Mouse (Mus musculus) forebrain, embryonic 15.5 days (tissue): ENCODE results near the gene Trim26. TPM values are rescaled to one million over a fixed set of nuclear protein-coding genes. Genes with fewer than 3 reads are reported as not detected.
"Not testable (repeated sequence)": the region's sequence is repeated elsewhere in the genome, so short reads cannot be mapped to it uniquely, and the experiment has no call there.

ENCODE experiments used
- ATAC-seq: fragments of 200-750 bp; cut with Nextera tagmentation; replicated peaks from 2 replicates; pipeline ENCODE4 v1.8.0; 2017; ENCODE audit warnings: mild to moderate bottlenecking, moderate TSS enrichment, moderate library complexity
- H3K27ac ChIP-seq: fragments of 300-500 bp; sonication (generic); replicated peaks from 2 replicates; pipeline ENCODE4 v1.5.1; 2015; ENCODE audit warnings: mild to moderate bottlenecking, inconsistent platforms
- H3K27me3 ChIP-seq: fragments of 300-500 bp; sonication (generic); 2 replicates; pipeline ENCODE4 v1.6.1; 2015; ENCODE audit warnings: inconsistent platforms
- H3K36me3 ChIP-seq: fragments of 300-500 bp; sonication (generic); 2 replicates; pipeline ENCODE4 v1.6.1; 2015; ENCODE audit warnings: mild to moderate bottlenecking, inconsistent platforms
- H3K4me1 ChIP-seq: fragments of 300-500 bp; sonication (generic); 2 replicates; pipeline ENCODE4 v1.6.1; 2015; ENCODE audit warnings: inconsistent platforms
- H3K4me2 ChIP-seq: fragments of 300-500 bp; sonication (generic); replicated peaks from 2 replicates; pipeline ENCODE4 v1.6.1; 2015; ENCODE audit warnings: mild to moderate bottlenecking, inconsistent platforms
- H3K4me3 ChIP-seq: fragments of 300-500 bp; sonication (generic); 2 replicates; pipeline ENCODE4 v1.5.1; 2015; ENCODE audit warnings: mild to moderate bottlenecking, inconsistent platforms
- H3K9ac ChIP-seq: fragments of 300-500 bp; sonication (generic); replicated peaks from 2 replicates; pipeline ENCODE4 v1.6.1; 2015; ENCODE audit warnings: mild to moderate bottlenecking, inconsistent platforms
- H3K9me3 ChIP-seq: fragments of 300-500 bp; sonication (generic); 2 replicates; pipeline ENCODE4 v1.6.1; 2016; ENCODE audit warnings: inconsistent platforms
- WGBS: fragments of 180-500 bp; shearing (Covaris S2); methylation state at CpG from one replicate; pipeline ENCODE4 v1.1.7; 2015; ENCODE audit warnings: mixed read lengths; 5-methylcytosine and 5-hydroxymethylcytosine counted together
- polyA plus RNA-seq: library from polyadenylated mRNA; unstranded; fragments of >200 nt; fragmentation: Nextera tagmentation; extraction: Ambion mirVana; gene quantifications from 2 replicates; pipeline ENCODE4 v1.2.1, GENCODE M21; 2015

Trim26 gene
- polyA plus RNA-seq, 1 experiment from 2014 or later: 34.2 TPM

- H3K4me2 ChIP-seq, ATAC-seq, H3K36me3 ChIP-seq, H3K9ac ChIP-seq, H3K27me3 ChIP-seq, H3K9me3 ChIP-seq, H3K27ac ChIP-seq, H3K4me3 ChIP-seq, H3K4me1 ChIP-seq: not testable (repeated sequence)
- WGBS: 96% methylated on average over 1 of the region's 1 CpGs
Observed at GRCm38 (mm10) chr17:36891496-36891895, 54.6 kb downstream of the Trim26 start.

GRCm38 (mm10) chr17:36892362-36892761 lies 55.4 kb downstream of the Trim26 start:
- Histone ChIP-seq H3K27ac (no peak overlapping the region), H3K9ac (no peak overlapping the region), H3K4me2 (no peak overlapping the region), H3K27me3 (no peaks in the 10 kb centered on the region; the same call in 1 of the 2 replicates), H3K4me1 (no peaks in the 10 kb centered on the region), H3K36me3 (no peaks in the 10 kb centered on the region), H3K9me3 (no peaks in the 10 kb centered on the region), H3K4me3 (no peak overlapping the region)
- WGBS: 12% methylated on average over 2 of the region's 2 CpGs
- ATAC-seq: 0 out of 2 replicates have a peak, but pooled peaks have one; percentile 41

- no peak overlapping the region for H3K27ac ChIP-seq
- no peaks in the 10 kb centered on the region; the same call in 1 of the 2 replicates for H3K27me3 ChIP-seq
- no peak overlapping the region for H3K4me2 ChIP-seq
- 82% methylated on average over 5 of the region's 5 CpGs for whole genome bisulfite sequencing
- H3K9ac ChIP-seq: no peak overlapping the region
- no peak overlapping the region for H3K4me3 ChIP-seq
- H3K9me3 ChIP-seq: no peaks in the 10 kb centered on the region
- no peak for ATAC-seq
- no peaks in the 10 kb centered on the region for H3K36me3 ChIP-seq
- no peaks in the 10 kb centered on the region for H3K4me1 ChIP-seq
Observed at GRCm38 (mm10) chr17:36893387-36893786, 56.5 kb downstream of the Trim26 start.

GRCm38 (mm10) chr17:36896583-36896982 lies 59.6 kb downstream of the Trim26 start:
- 100% methylated on average over 1 of the region's 1 CpGs for WGBS
- Histone ChIP-seq H3K27ac (no peak overlapping the region), H3K4me2 (no peak overlapping the region)

GRCm38 (mm10) chr17:36897065-36897464 lies 60.1 kb downstream of the Trim26 start:
- Histone ChIP-seq H3K9ac (no peak overlapping the region), H3K4me1 (no peaks in the 10 kb centered on the region), H3K4me2 (no peak overlapping the region), H3K27me3 (no peaks in the 10 kb centered on the region), H3K4me3 (no peak overlapping the region), H3K27ac (no peak overlapping the region), H3K9me3 (no peaks in the 10 kb centered on the region), H3K36me3 (no peaks in the 10 kb centered on the region)
- ATAC-seq: no peak

More at GRCm38 (mm10) chr17:36896583-36896982, 59.6 kb downstream of the Trim26 start:
- no peaks in the 10 kb centered on the region for H3K4me1 ChIP-seq
- H3K36me3 ChIP-seq: no peaks in the 10 kb centered on the region
- no peaks in the 10 kb centered on the region for H3K9me3 ChIP-seq
- ATAC-seq: no peak
- no peak overlapping the region for H3K4me3 ChIP-seq
- no peak overlapping the region for H3K9ac ChIP-seq
- no peaks in the 10 kb centered on the region for H3K27me3 ChIP-seq

- no peak within 1 kb of the TSS for H3K4me2 ChIP-seq
- H3K9ac ChIP-seq: no peak within 1 kb of the TSS
- H3K27me3 ChIP-seq: no peaks in the 10 kb centered on the region
- no peak for ATAC-seq
- no peaks in the 10 kb centered on the region for H3K36me3 ChIP-seq
- no peak within 1 kb of the TSS for H3K27ac ChIP-seq
- 72% methylated on average over 6 of the region's 6 CpGs for whole genome bisulfite sequencing
- H3K4me1 ChIP-seq: no peaks in the 10 kb centered on the region
- no peaks in the 10 kb centered on the region for H3K9me3 ChIP-seq
- H3K4me3 ChIP-seq: no peak within 1 kb of the TSS
Observed at GRCm38 (mm10) chr17:36897552-36898205, 60.7 kb downstream of the Trim26 start, which contains the start of gene Trim31. TSS of gene Trim31 (plus strand) at chr17:36898118.

- Histone ChIP-seq H3K27me3 (no peaks in the 10 kb centered on the region), H3K4me3 (no peak overlapping the region), H3K4me1 (no peaks in the 10 kb centered on the region), H3K9ac (no peak overlapping the region), H3K36me3 (no peaks in the 10 kb centered on the region), H3K9me3 (no peaks in the 10 kb centered on the region), H3K27ac (no peak overlapping the region), H3K4me2 (no peak overlapping the region)
- ATAC-seq: no peak
- 88% methylated on average over 4 of the region's 4 CpGs for WGBS
Observed at GRCm38 (mm10) chr17:36899376-36899775, 62.4 kb downstream of the Trim26 start.

GRCm38 (mm10) chr17:36900001-36900400 lies 63.1 kb downstream of the Trim26 start:
- Histone ChIP-seq H3K27me3 (no peaks in the 10 kb centered on the region), H3K4me3 (no peak overlapping the region), H3K27ac (no peak overlapping the region), H3K9me3 (no peaks in the 10 kb centered on the region), H3K9ac (no peak overlapping the region), H3K4me1 (no peaks in the 10 kb centered on the region), H3K36me3 (no peaks in the 10 kb centered on the region), H3K4me2 (no peak overlapping the region)
- no peak for ATAC-seq
- 83% methylated on average over 5 of the region's 5 CpGs for WGBS

DNA sequence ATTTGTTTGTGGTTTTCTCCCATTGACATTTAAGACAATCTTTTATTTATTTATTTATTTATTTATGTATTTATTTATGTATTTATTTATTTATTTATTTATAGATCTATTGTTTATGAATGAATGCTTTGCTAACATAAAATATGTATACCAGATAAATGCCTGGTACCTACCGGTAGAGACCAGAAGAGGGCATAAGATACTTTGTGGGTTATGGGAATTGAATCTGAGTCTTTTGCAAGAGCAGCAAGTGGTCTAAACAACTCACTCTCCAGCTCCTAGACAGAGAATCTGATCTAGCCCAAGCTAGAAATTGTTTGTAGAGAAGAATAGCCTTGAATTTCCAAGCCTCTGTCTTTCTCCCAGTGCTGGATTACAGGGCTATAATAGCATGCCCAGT lies 63.8 kb downstream of the Trim26 start:
- H3K4me3 ChIP-seq: no peak overlapping the region
- H3K27ac ChIP-seq: no peak overlapping the region
- H3K36me3 ChIP-seq: no peaks in the 10 kb centered on the region
- no peaks in the 10 kb centered on the region for H3K4me1 ChIP-seq
- no peaks in the 10 kb centered on the region for H3K27me3 ChIP-seq
- H3K9me3 ChIP-seq: no peaks in the 10 kb centered on the region
- ATAC-seq: no peak
- no peak overlapping the region for H3K4me2 ChIP-seq
- H3K9ac ChIP-seq: no peak overlapping the region
- 40% methylated on average over 1 of the region's 1 CpGs for WGBS

- 71% methylated on average over 3 of the region's 3 CpGs for WGBS
Observed at GRCm38 (mm10) chr17:36903651-36904050, 66.7 kb downstream of the Trim26 start.

DNA sequence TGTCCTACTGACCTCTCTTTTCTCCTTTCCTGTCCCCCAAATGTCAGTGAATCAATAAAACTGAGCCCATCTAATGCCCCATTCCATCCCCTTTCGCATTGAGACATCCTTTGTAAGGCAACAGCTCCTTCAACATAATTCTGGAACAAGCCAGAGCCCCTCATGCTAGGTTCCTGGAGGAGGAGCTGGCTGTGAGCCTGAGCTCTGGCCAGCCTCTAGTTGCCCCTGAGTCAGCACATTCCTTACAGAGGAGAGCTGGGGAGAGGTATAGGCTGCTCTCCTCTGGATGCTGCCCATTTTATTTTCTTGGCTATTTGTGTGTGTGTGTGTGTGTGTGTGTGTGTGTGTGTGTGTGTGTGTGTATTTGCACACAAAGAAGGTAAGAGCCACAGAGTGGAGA lies 71.3 kb downstream of the Trim26 start:
- Histone ChIP-seq H3K9me3 (no peaks in the 10 kb centered on the region), H3K4me2 (no peak overlapping the region), H3K27ac (no peak overlapping the region), H3K36me3 (no peaks in the 10 kb centered on the region), H3K27me3 (no peaks in the 10 kb centered on the region), H3K9ac (no peak overlapping the region), H3K4me3 (no peak overlapping the region), H3K4me1 (no peaks in the 10 kb centered on the region)
- WGBS: 50% methylated on average over 1 of the region's 1 CpGs
- no peak for ATAC-seq

More at GRCm38 (mm10) chr17:36903651-36904050, 66.7 kb downstream of the Trim26 start:
- ATAC-seq: no peak
- no peak overlapping the region for H3K4me2 ChIP-seq
- no peaks in the 10 kb centered on the region for H3K27me3 ChIP-seq
- H3K9ac ChIP-seq: no peak overlapping the region
- no peaks in the 10 kb centered on the region for H3K4me1 ChIP-seq
- H3K36me3 ChIP-seq: no peaks in the 10 kb centered on the region
- H3K27ac ChIP-seq: no peak overlapping the region
- H3K9me3 ChIP-seq: no peaks in the 10 kb centered on the region
- no peak overlapping the region for H3K4me3 ChIP-seq
